Mouse (Mus musculus): ENCODE data around the gene F13b. TPM values are rescaled to one million over a fixed set of nuclear protein-coding genes. Genes with fewer than 3 reads are reported as not detected.

F13b gene
- polyA plus RNA-seq (2012; fragmentation: generic; extraction: Trizol), result not detected
- long read RNA-seq, experiment 1, result 0 reads
- long read RNA-seq, experiment 2, result 0 reads

GRCm38 (mm10) chr1:139501258-139501752 is at the start of gene F13b:
TSS of gene F13b (plus strand) at chr1:139501702.
- Histone ChIP-seq H3ac (ENCODE audit: control insufficient read depth, insufficient read length, low read depth) (no peak within 1 kb of the TSS), H3K79me3 (ENCODE audit: low read depth) (no peaks in the 10 kb centered on the region), H3K4me3 (ENCODE audit: insufficient read depth, poor library complexity, severe bottlenecking) (no peak within 1 kb of the TSS), H3K36me3 (ENCODE audit: control insufficient read depth, insufficient read depth) (no peaks in the 10 kb centered on the region), H3K79me2 (ENCODE audit: control insufficient read depth, insufficient read depth) (no peaks in the 10 kb centered on the region), H3K27me3 (ENCODE audit: control insufficient read depth, insufficient read depth, insufficient read length) (no peaks in the 10 kb centered on the region)
- TF ChIP-seq USF1 (IDR thresholded peaks at IDR 0.05; ENCODE audit: low read depth), result no peak

GRCm38 (mm10) chr1:139454340-139455225 is 46.9 kb upstream of the F13b start, which contains the start of gene Aspm:
TSS of gene Aspm (plus strand) at chr1:139454772.
- H3K79me2 ChIP-seq (ENCODE audit: control insufficient read depth, insufficient read depth), result peaks cover 35% of the 10 kb centered on the region
- TF ChIP-seq MAX (IDR thresholded peaks at IDR 0.05) (no peak), USF1 (IDR thresholded peaks at IDR 0.05; ENCODE audit: low read depth) (no peak), MYOD1 (IDR thresholded peaks at IDR 0.05; ENCODE audit: control insufficient read depth, insufficient read length, low read depth) (no peak), MYOG (IDR thresholded peaks at IDR 0.05; ENCODE audit: control insufficient read depth, extremely low read depth, insufficient read length) (no peak)
- no peaks in the 10 kb centered on the region for H3K27me3 ChIP-seq (ENCODE audit: control insufficient read depth, insufficient read depth, insufficient read length)
- H3ac ChIP-seq (ENCODE audit: control insufficient read depth, insufficient read length, low read depth), result peak within 1 kb of the TSS; percentile 100
- peaks cover 23% of the 10 kb centered on the region for H3K36me3 ChIP-seq (ENCODE audit: control insufficient read depth, insufficient read depth)
- peak within 1 kb of the TSS; percentile 82 for H3K4me3 ChIP-seq (ENCODE audit: insufficient read depth, poor library complexity, severe bottlenecking)
- peaks cover 17% of the 10 kb centered on the region for H3K79me3 ChIP-seq (ENCODE audit: low read depth)

DNA sequence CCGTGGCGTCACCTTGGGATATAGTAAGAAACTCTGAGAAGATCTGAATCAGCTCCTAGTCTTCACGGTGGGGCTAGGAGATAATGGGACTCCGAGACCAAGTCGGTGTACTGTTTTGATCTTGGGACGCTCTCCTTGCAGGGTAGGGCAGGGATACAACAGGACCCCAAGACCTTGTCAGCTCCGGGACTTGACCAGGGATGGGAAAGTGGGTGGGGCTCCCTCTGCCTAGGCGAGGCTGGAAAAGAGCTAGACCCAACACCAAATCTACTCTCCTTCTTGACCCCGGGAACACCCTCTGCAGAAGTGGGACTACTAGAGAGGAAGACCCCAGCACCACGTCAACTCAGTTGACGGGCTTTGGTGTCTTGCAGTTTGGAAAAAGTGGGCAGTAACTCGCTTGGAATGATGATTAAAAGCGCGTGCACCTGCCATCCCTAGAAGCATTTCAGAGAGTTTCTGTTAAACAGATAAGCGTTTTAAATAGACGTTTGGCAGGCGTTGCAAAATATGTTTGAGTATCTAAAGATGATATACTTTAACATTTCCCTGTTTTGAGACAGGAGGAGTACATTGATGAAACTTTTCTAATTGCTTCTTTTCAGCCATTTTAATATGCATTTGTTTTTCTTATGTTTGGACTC is 46.2 kb upstream of the F13b start:
- TF ChIP-seq CTCF (IDR thresholded peaks at IDR 0.05; ENCODE audit: control insufficient read depth, insufficient read depth, insufficient read length), result no peak
- no peak for TF ChIP-seq MYOG (IDR thresholded peaks at IDR 0.05; ENCODE audit: control insufficient read depth, extremely low read depth, insufficient read length)
- TF ChIP-seq CEBPB (IDR thresholded peaks at IDR 0.05; ENCODE audit: low read depth), result no peak
- TF ChIP-seq USF1 (IDR thresholded peaks at IDR 0.05; ENCODE audit: low read depth), result no peak
- TF ChIP-seq FOSL1 (IDR thresholded peaks at IDR 0.05; ENCODE audit: insufficient read depth, low read length, poor library complexity, severe bottlenecking), result no peak
- TF ChIP-seq MYOD1 (IDR thresholded peaks at IDR 0.05; ENCODE audit: control insufficient read depth, insufficient read length, low read depth), result no peak
- no peak for TF ChIP-seq MAX (IDR thresholded peaks at IDR 0.05)
- Histone ChIP-seq H3K36me3 (ENCODE audit: control insufficient read depth, insufficient read depth) (peaks cover 27% of the 10 kb centered on the region), H3K79me2 (ENCODE audit: control insufficient read depth, insufficient read depth) (peaks cover 43% of the 10 kb centered on the region)

GRCm38 (mm10) chr1:139460807-139461206 is 40.7 kb upstream of the F13b start:
- TF ChIP-seq MYOD1 (IDR thresholded peaks at IDR 0.05; ENCODE audit: control insufficient read depth, insufficient read length, low read depth) (no peak), MAX (IDR thresholded peaks at IDR 0.05) (no peak), FOSL1 (IDR thresholded peaks at IDR 0.05; ENCODE audit: insufficient read depth, low read length, poor library complexity, severe bottlenecking) (no peak), MYOG (IDR thresholded peaks at IDR 0.05; ENCODE audit: control insufficient read depth, extremely low read depth, insufficient read length) (no peak), USF1 (IDR thresholded peaks at IDR 0.05; ENCODE audit: low read depth) (no peak), CEBPB (IDR thresholded peaks at IDR 0.05; ENCODE audit: low read depth) (no peak), CTCF (IDR thresholded peaks at IDR 0.05; ENCODE audit: control insufficient read depth, insufficient read depth, insufficient read length) (no peak)
- peaks cover 63% of the 10 kb centered on the region for H3K36me3 ChIP-seq (ENCODE audit: control insufficient read depth, insufficient read depth)
- H3K4me3 ChIP-seq (ENCODE audit: insufficient read depth, poor library complexity, severe bottlenecking), result no peak overlapping the region
- no peaks in the 10 kb centered on the region for H3K27me3 ChIP-seq (ENCODE audit: control insufficient read depth, insufficient read depth, insufficient read length)
- no peak overlapping the region for H3ac ChIP-seq (ENCODE audit: control insufficient read depth, insufficient read length, low read depth)
- H3K79me2 ChIP-seq (ENCODE audit: control insufficient read depth, insufficient read depth), result peaks cover 38% of the 10 kb centered on the region
- peaks cover 12% of the 10 kb centered on the region for H3K79me3 ChIP-seq (ENCODE audit: low read depth)

More for the DNA sequence above, 46.2 kb upstream of the F13b start:
- no peaks in the 10 kb centered on the region for H3K27me3 ChIP-seq (ENCODE audit: control insufficient read depth, insufficient read depth, insufficient read length)
- H3K79me3 ChIP-seq (ENCODE audit: low read depth), result peaks cover 20% of the 10 kb centered on the region
- H3K4me3 ChIP-seq (ENCODE audit: insufficient read depth, poor library complexity, severe bottlenecking), result peak overlapping the region; percentile 82
- peak overlapping the region; percentile 100 for H3ac ChIP-seq (ENCODE audit: control insufficient read depth, insufficient read length, low read depth)

DNA sequence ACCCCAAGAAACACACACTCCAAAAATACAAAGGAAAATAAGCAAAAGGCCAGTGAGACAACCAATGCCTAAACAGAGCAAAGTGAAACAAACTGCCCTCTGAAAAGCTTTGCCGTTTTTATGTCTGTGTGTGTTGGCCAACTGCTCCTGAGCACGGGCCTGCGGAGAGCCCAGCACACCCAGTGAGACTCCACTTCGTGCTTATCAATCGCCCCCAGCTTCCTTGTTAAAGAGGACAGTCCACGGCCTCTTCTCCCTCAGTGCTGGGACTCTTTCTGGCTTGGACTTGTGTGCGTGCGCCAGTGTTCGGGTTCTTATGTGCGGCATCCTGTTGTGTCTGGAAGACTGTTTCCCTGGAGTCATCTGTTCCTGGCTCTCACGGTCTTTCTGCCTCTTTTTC is 35.6 kb upstream of the F13b start:
- no peak overlapping the region for H3ac ChIP-seq (ENCODE audit: control insufficient read depth, insufficient read length, low read depth)
- TF ChIP-seq MYOD1 (IDR thresholded peaks at IDR 0.05; ENCODE audit: control insufficient read depth, insufficient read length, low read depth) (no peak), MYOG (IDR thresholded peaks at IDR 0.05; ENCODE audit: control insufficient read depth, extremely low read depth, insufficient read length) (no peak), CEBPB (IDR thresholded peaks at IDR 0.05; ENCODE audit: low read depth) (no peak), MAX (IDR thresholded peaks at IDR 0.05) (no peak), FOSL1 (IDR thresholded peaks at IDR 0.05; ENCODE audit: insufficient read depth, low read length, poor library complexity, severe bottlenecking) (no peak), CTCF (IDR thresholded peaks at IDR 0.05; ENCODE audit: control insufficient read depth, insufficient read depth, insufficient read length) (no peak), USF1 (IDR thresholded peaks at IDR 0.05; ENCODE audit: low read depth) (no peak)
- H3K27me3 ChIP-seq (ENCODE audit: control insufficient read depth, insufficient read depth, insufficient read length), result no peaks in the 10 kb centered on the region
- H3K4me3 ChIP-seq (ENCODE audit: insufficient read depth, poor library complexity, severe bottlenecking), result no peak overlapping the region
- H3K79me2 ChIP-seq (ENCODE audit: control insufficient read depth, insufficient read depth), result peaks cover 1% of the 10 kb centered on the region
- peaks cover 64% of the 10 kb centered on the region for H3K36me3 ChIP-seq (ENCODE audit: control insufficient read depth, insufficient read depth)
- no peaks in the 10 kb centered on the region for H3K79me3 ChIP-seq (ENCODE audit: low read depth)

All from C2C12 (cell line).